Mouse (Mus musculus) central nervous system, embryonic 18 days (tissue): ENCODE measurements around the gene Mfsd6l. TPM values are rescaled to one million over a fixed set of nuclear protein-coding genes. Genes with fewer than 3 reads are reported as not detected.

Experiments used
- polyA plus RNA-seq: library from polyadenylated mRNA; depleted of rRNA; stranded (reverse); fragments of >200 nt; gene quantifications from 2 replicates; pipeline ENCODE4 v1.2.3, GENCODE M21; 2012; rRNA removed

Gene Mfsd6l
- 0.09 and 0.15 TPM in 2 replicates for polyA plus RNA-seq

GRCm38 (mm10) chr11:68555918-68556584 is at the start of gene Mfsd6l:
Gene Mfsd6l (plus strand): TSS chr11:68556186.

GRCm38 (mm10) chr11:68586721-68587120 is 30.7 kb downstream of the Mfsd6l start, which contains the start of gene Ccdc42:
Gene Ccdc42 (plus strand): TSS chr11:68587021.

Other genes with a start within 250 kb of the Mfsd6l start
- gene Ntn1, start 155.4 kb upstream of the Mfsd6l start, polyA plus RNA-seq: 15.6 and 19.1 TPM in 2 replicates
- 0.45 and 0.58 TPM in 2 replicates for gene Pik3r5, start 124.1 kb upstream of the Mfsd6l start, polyA plus RNA-seq
- 2.2 and 2.4 TPM in 2 replicates for gene Pik3r6, start 53.2 kb upstream of the Mfsd6l start, polyA plus RNA-seq
- 0.44 and 0.53 TPM in 2 replicates for gene Ccdc42, start 30.8 kb downstream of the Mfsd6l start, polyA plus RNA-seq
- gene Myh10, start 135.4 kb downstream of the Mfsd6l start, polyA plus RNA-seq: 141 and 149 TPM in 2 replicates